Mouse (Mus musculus): ENCODE data around the gene Cfi. TPM values are rescaled to one million over a fixed set of nuclear protein-coding genes. Genes with fewer than 3 reads are reported as not detected.

The Cfi gene
- total and polyA plus RNA-seq, 3 experiments: not detected

DNA sequence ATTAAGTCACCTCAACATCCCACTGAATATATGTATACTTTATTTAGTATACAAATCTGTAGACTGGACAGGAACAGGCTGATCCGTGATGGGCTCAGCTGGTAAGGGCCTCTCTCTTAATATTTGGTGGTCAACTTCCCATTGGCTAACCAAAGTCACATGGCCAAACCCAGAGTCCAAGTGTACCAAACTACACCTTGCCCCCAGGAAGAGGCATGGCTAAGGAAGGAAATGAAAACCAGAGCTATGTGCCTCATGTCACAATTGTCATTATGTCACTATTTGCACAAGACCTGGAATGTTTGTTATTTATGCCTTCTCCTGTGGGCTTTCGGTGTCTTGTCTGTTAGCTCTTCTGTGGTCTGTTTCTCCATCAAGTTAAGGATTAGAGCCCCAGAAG, 10.2 kb downstream of the Cfi start:
- Histone ChIP-seq H3K9me3 (replicated peaks) (no peaks in the 10 kb centered on the region), H3K4me3 (ENCODE audit: low read depth, low read length) (no peak overlapping the region), H3K4me1 (ENCODE audit: insufficient read depth, low read depth, low read length) (no peaks in the 10 kb centered on the region), H3K27me3 (ENCODE audit: insufficient read depth, low read length) (peaks cover 5% of the 10 kb centered on the region), H3K36me3 (replicated peaks) (no peaks in the 10 kb centered on the region)
- no peak for DNase-seq (ENCODE audit: low spot score)
- no peak for TF ChIP-seq POLR2AphosphoS5 (IDR thresholded peaks at IDR 0.05; ENCODE audit: insufficient replicate concordance, low read depth, low read length)
- TF ChIP-seq TAL1 (conservative IDR thresholded peaks at IDR 0.05; ENCODE audit: low read depth, low read length): no peak
- no peak for TF ChIP-seq GATA1 (IDR thresholded peaks at IDR 0.05; ENCODE audit: borderline replicate concordance, low read length)
- no peak for TF ChIP-seq CTCF (IDR thresholded peaks at IDR 0.05; ENCODE audit: low read depth, low read length)
- no peak for TF ChIP-seq GATA2 (IDR thresholded peaks at IDR 0.05; ENCODE audit: borderline replicate concordance, low read depth, low read length)
- no peak for ATAC-seq (ENCODE audit: extremely low read depth, insufficient number of reproducible peaks, low FRiP score, poor library complexity, severe bottlenecking)

DNA sequence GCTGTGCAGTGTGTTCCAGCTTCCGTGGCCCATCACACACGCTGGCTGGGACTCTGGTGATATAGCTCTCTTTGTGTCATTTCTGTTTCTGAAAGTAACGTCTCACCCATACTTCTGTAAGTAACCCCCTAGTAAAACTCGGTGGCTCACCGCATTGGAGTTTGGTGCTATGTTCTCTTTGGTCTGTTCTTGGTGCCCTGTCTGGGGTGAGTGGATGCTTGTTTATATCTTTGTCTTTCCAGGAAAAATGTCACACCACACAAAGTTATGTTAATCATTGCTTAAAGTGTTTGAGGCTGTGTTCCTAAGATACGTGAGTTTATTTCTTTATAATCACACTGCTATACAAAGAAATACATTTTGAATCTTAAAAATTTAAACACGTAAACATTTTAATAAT, 11.2 kb downstream of the Cfi start:
- Histone ChIP-seq H3K4me3 (ENCODE audit: low read depth, low read length) (no peak overlapping the region), H3K36me3 (replicated peaks) (no peaks in the 10 kb centered on the region), H3K4me1 (ENCODE audit: insufficient read depth, low read depth, low read length) (no peaks in the 10 kb centered on the region), H3K27me3 (ENCODE audit: insufficient read depth, low read length) (peaks cover 5% of the 10 kb centered on the region), H3K9me3 (replicated peaks) (no peaks in the 10 kb centered on the region)
- ATAC-seq (ENCODE audit: extremely low read depth, insufficient number of reproducible peaks, low FRiP score, poor library complexity, severe bottlenecking) (no peak), DNase-seq (ENCODE audit: low spot score) (no peak)
- TF ChIP-seq CTCF (IDR thresholded peaks at IDR 0.05; ENCODE audit: low read depth, low read length) (no peak), TAL1 (conservative IDR thresholded peaks at IDR 0.05; ENCODE audit: low read depth, low read length) (no peak), GATA2 (IDR thresholded peaks at IDR 0.05; ENCODE audit: borderline replicate concordance, low read depth, low read length) (no peak)

DNA sequence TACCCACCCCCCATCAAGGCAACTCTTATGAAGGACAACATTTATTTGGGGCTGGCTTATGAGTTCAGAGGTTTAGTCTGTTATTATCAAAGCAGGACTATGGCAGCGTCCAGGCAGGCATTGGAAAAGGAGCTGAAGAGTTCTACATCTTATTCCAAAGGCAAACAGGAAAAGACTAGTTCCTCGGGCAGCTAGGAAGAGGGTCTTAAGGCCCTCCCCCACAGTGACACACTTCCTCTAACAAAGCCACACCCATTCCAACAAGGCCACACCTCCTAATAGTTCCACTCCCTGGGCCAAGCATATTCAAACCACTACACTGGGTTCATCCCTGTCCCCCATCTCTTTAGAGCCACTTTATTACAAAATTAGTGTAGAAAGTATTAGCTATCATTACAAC, 26.9 kb downstream of the Cfi start:
- H3K9me3 ChIP-seq (replicated peaks): no peaks in the 10 kb centered on the region; the same call in 1 of the 2 replicates
- no peak for ATAC-seq (ENCODE audit: extremely low read depth, insufficient number of reproducible peaks, low FRiP score, poor library complexity, severe bottlenecking)
- no peak for DNase-seq (ENCODE audit: low spot score)
- no peaks in the 10 kb centered on the region for H3K27me3 ChIP-seq (ENCODE audit: insufficient read depth, low read length)
- H3K4me1 ChIP-seq (ENCODE audit: insufficient read depth, low read depth, low read length): no peaks in the 10 kb centered on the region
- no peak overlapping the region for H3K4me3 ChIP-seq (ENCODE audit: low read depth, low read length)
- H3K36me3 ChIP-seq (replicated peaks): no peaks in the 10 kb centered on the region
- TF ChIP-seq TAL1 (conservative IDR thresholded peaks at IDR 0.05; ENCODE audit: low read depth, low read length) (no peak), POLR2AphosphoS5 (IDR thresholded peaks at IDR 0.05; ENCODE audit: insufficient replicate concordance, low read depth, low read length) (no peak), CTCF (IDR thresholded peaks at IDR 0.05; ENCODE audit: low read depth, low read length) (no peak), GATA2 (IDR thresholded peaks at IDR 0.05; ENCODE audit: borderline replicate concordance, low read depth, low read length) (no peak), GATA1 (IDR thresholded peaks at IDR 0.05; ENCODE audit: borderline replicate concordance, low read length) (no peak)

DNA sequence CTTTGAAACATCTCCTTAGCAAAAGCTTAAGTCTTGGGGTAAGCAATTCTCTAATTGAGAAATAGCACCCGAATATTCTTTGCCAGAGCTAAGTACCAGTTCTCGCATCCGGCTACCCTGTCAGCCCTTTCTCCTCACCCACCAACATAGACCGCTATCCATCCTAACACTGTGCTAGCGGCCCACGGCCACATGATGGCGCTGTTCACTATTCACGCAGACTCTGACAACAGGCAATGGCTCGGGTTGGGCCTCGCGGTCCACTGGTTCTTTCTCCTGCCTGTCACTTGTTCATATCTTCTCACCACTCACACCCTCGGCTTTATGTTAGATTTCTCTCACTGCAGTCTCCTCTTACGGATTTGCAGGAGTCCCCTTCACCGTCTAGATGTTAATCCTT, 28.0 kb downstream of the Cfi start:
- Histone ChIP-seq H3K9me3 (replicated peaks) (no peaks in the 10 kb centered on the region; the same call in 1 of the 2 replicates), H3K4me1 (ENCODE audit: insufficient read depth, low read depth, low read length) (no peaks in the 10 kb centered on the region), H3K36me3 (replicated peaks) (no peaks in the 10 kb centered on the region), H3K27me3 (ENCODE audit: insufficient read depth, low read length) (no peaks in the 10 kb centered on the region), H3K4me3 (ENCODE audit: low read depth, low read length) (no peak overlapping the region)
- DNase-seq (ENCODE audit: low spot score): no peak
- peak; percentile 40; the same call in 1 of the 2 replicates for ATAC-seq (ENCODE audit: extremely low read depth, insufficient number of reproducible peaks, low FRiP score, poor library complexity, severe bottlenecking)
- TF ChIP-seq CTCF (IDR thresholded peaks at IDR 0.05; ENCODE audit: low read depth, low read length) (no peak), POLR2AphosphoS5 (IDR thresholded peaks at IDR 0.05; ENCODE audit: insufficient replicate concordance, low read depth, low read length) (no peak), TAL1 (conservative IDR thresholded peaks at IDR 0.05; ENCODE audit: low read depth, low read length) (no peak), GATA2 (IDR thresholded peaks at IDR 0.05; ENCODE audit: borderline replicate concordance, low read depth, low read length) (no peak), GATA1 (IDR thresholded peaks at IDR 0.05; ENCODE audit: borderline replicate concordance, low read length) (no peak)

DNA sequence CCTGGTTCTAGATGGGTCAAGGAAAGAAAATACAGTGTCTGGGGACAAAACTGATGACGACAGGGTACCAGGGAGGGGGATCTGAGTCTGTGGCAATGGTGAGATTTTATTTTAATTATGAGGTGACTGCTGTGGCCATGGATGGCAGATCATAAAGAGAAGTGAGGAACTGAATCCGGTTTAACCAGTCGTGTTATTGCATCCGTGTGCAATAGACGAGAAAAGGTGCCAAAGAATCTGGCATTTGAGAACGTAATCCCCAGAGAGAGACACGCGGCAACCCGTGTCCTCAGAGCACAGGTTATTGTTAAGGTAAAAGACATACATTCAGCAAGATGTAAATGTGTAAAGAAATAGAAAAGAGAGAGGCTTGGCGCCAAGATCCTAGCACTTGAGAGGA, 41.6 kb downstream of the Cfi start:
- H3K27me3 ChIP-seq (ENCODE audit: insufficient read depth, low read length): no peaks in the 10 kb centered on the region
- H3K36me3 ChIP-seq (replicated peaks): peaks cover 9% of the 10 kb centered on the region
- ATAC-seq (ENCODE audit: extremely low read depth, insufficient number of reproducible peaks, low FRiP score, poor library complexity, severe bottlenecking): no peak
- H3K4me3 ChIP-seq (ENCODE audit: low read depth, low read length): peak overlapping the region; percentile 88; the same call in 1 of the 2 replicates
- H3K9me3 ChIP-seq (replicated peaks): no peaks in the 10 kb centered on the region
- DNase-seq (ENCODE audit: low spot score): no peak
- peaks cover 31% of the 10 kb centered on the region for H3K4me1 ChIP-seq (ENCODE audit: insufficient read depth, low read depth, low read length)
- TF ChIP-seq GATA1 (IDR thresholded peaks at IDR 0.05; ENCODE audit: borderline replicate concordance, low read length) (no peak), CTCF (IDR thresholded peaks at IDR 0.05; ENCODE audit: low read depth, low read length) (no peak), POLR2AphosphoS5 (IDR thresholded peaks at IDR 0.05; ENCODE audit: insufficient replicate concordance, low read depth, low read length) (no peak), TAL1 (conservative IDR thresholded peaks at IDR 0.05; ENCODE audit: low read depth, low read length) (no peak), GATA2 (IDR thresholded peaks at IDR 0.05; ENCODE audit: borderline replicate concordance, low read depth, low read length) (no peak)

DNA sequence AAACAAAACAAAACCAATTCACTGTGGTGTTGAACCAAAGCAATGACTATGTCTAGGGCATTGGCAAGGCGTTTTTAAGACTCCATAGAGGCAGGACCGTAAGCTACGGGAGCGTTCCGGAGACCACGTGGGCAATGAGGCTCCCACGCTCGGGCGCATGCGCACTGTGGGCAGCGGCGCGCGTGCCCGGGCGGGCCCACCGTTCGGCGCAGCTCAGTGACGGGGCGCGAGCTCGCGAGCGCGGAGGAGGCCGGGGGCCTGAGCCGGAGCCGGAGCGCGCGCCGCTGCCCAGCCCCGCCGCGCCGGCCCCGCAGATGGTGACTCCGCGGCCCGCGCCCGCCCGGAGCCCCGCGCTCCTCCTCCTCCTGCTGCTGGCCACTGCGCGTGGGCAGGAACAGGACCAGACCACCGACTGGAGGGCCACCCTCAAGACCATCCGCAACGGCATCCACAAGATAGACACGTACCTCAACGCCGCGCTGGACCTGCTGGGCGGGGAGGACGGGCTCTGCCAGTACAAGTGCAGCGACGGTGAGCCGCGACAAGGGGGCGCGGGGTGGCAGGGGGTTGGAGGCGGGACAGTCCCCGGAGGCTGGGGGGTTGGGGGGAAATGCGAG, 42.8 kb downstream of the Cfi start, which contains the start of gene Pla2g12a:
Gene Pla2g12a, plus strand, starts transcription at position 202 of the 617 bp plus-strand sequence.
- ATAC-seq (ENCODE audit: extremely low read depth, insufficient number of reproducible peaks, low FRiP score, poor library complexity, severe bottlenecking) (peak; percentile 51), DNase-seq (ENCODE audit: low spot score) (peak; percentile 91)
- no peaks in the 10 kb centered on the region for H3K9me3 ChIP-seq (replicated peaks)
- H3K27me3 ChIP-seq (ENCODE audit: insufficient read depth, low read length): no peaks in the 10 kb centered on the region
- H3K4me3 ChIP-seq (ENCODE audit: low read depth, low read length): peak within 1 kb of the TSS; percentile 88
- peaks cover 43% of the 10 kb centered on the region for H3K4me1 ChIP-seq (ENCODE audit: insufficient read depth, low read depth, low read length)
- TF ChIP-seq CTCF (IDR thresholded peaks at IDR 0.05; ENCODE audit: low read depth, low read length) (no peak), TAL1 (conservative IDR thresholded peaks at IDR 0.05; ENCODE audit: low read depth, low read length) (no peak), POLR2AphosphoS5 (IDR thresholded peaks at IDR 0.05; ENCODE audit: insufficient replicate concordance, low read depth, low read length) (no peak), GATA1 (IDR thresholded peaks at IDR 0.05; ENCODE audit: borderline replicate concordance, low read length) (no peak)
- peaks cover 20% of the 10 kb centered on the region for H3K36me3 ChIP-seq (replicated peaks)

All from G1E (cell line).